Mouse (Mus musculus) hindbrain, embryonic 15.5 days (tissue): Measurements from ENCODE around the gene Lifr. TPM values are rescaled to one million over a fixed set of nuclear protein-coding genes. Genes with fewer than 3 reads are reported as not detected.

Experiments used
- ATAC-seq: fragments of 200-750 bp; cut with Nextera tagmentation; 2 replicates; pipeline ENCODE4 v1.8.0; 2017; ENCODE audit warnings: low read depth, moderate number of reproducible peaks, moderate TSS enrichment; ENCODE audit not compliant: low FRiP score
- H3K27ac ChIP-seq: fragments of 300-500 bp; sonication (generic); replicated peaks from 2 replicates; pipeline ENCODE4 v1.5.1; 2015; ENCODE audit warnings: mild to moderate bottlenecking, inconsistent platforms
- H3K27me3 ChIP-seq: fragments of 300-500 bp; sonication (generic); 2 replicates; pipeline ENCODE4 v1.6.1; 2015; ENCODE audit warnings: control low read depth, inconsistent platforms
- H3K36me3 ChIP-seq: fragments of 300-500 bp; sonication (generic); 2 replicates; pipeline ENCODE4 v1.6.1; 2015; ENCODE audit warnings: control low read depth, inconsistent platforms
- H3K4me1 ChIP-seq: fragments of 300-500 bp; sonication (generic); replicated peaks from 2 replicates; pipeline ENCODE4 v1.6.1; 2015; ENCODE audit warnings: control low read depth, inconsistent platforms
- H3K4me2 ChIP-seq: fragments of 300-500 bp; sonication (generic); 2 replicates; pipeline ENCODE4 v1.6.1; 2015; ENCODE audit warnings: moderate library complexity, mild to moderate bottlenecking, inconsistent platforms
- H3K4me3 ChIP-seq: fragments of 300-500 bp; sonication (generic); 2 replicates; pipeline ENCODE4 v1.5.1; 2015; ENCODE audit warnings: mild to moderate bottlenecking, inconsistent platforms
- H3K9ac ChIP-seq: fragments of 300-500 bp; sonication (generic); 2 replicates; pipeline ENCODE4 v1.6.1; 2015; ENCODE audit warnings: inconsistent platforms
- H3K9me3 ChIP-seq: fragments of 300-500 bp; sonication (generic); 2 replicates; pipeline ENCODE4 v1.6.1; 2016; ENCODE audit warnings: control low read depth, inconsistent platforms
- WGBS: fragments of 180-500 bp; shearing (Covaris S2); methylation state at CpG from one replicate; pipeline ENCODE4 v1.1.7; 2015; 5-methylcytosine and 5-hydroxymethylcytosine counted together
- polyA plus RNA-seq: library from polyadenylated mRNA; unstranded; fragments of >200 nt; fragmentation: Nextera tagmentation; extraction: Ambion mirVana; gene quantifications from 2 replicates; pipeline ENCODE4 v1.2.1, GENCODE M21; 2015

The Lifr gene
- polyA plus RNA-seq, 1 experiment from 2014 or later: 18.3 TPM

DNA sequence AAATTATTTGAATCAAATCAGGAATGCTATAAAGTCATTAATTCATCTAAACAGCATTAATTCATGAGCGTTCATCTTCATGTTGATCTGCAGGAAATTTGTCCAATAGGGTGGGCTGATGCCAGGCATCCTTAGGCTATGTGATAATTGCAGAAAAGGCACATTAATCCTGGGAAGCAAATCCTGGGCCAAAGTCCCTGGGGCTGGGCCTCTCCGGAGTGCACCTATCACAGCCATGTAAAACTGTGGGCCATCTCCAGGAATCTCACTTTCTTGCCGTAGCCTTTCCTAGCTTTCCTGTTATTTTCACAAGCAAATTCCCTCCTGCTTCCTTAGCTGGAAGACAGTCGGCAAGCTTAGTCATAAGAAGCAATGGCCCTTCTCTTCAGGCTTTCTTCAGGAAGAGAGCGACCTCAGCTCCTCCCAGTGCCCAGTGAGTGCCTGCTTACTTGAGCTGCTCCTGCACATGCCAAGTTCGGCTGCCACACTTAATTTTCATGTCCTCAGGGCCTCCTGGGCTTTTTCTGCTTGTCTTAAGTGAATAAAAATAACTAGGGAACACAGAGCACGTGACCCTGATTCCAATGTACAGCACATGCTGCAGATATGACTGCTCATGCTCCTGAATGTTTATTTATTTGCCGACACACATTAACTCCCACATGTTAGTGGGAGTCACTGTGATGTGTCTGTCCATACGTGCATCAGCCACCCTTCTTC lies 26.7 kb upstream of the Lifr start:
- no peak overlapping the region for H3K4me2 ChIP-seq
- no peak overlapping the region for H3K27ac ChIP-seq
- 62% methylated on average over 9 of the region's 9 CpGs for WGBS

DNA sequence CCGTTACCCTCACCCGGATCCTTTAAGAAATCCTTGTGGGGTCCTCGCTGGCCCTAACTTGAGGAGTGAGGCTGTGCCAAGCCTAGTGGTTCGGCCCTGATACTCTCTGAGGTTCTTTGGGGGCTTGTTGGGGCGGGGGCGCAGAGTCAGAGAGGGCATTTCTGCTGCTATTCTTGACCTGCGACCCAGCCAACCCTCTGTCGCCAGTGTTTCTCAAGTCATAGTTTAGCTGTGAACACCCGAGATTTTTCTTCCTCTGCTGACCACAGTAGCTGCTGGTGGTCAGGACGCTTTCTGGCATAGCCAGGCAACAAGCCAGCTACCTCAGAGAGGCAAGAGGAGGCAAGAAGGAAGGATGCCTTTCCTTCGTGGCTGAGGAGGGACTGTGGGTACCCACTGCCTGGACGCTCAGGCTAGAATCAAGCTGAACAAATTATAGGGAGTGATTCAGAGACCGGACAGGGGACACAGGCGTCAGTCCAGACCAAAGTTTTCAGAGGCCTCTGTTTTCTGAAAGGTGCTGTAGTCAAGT lies 25.4 kb upstream of the Lifr start:
- no peak for ATAC-seq
- Histone ChIP-seq H3K27me3 (no peaks in the 10 kb centered on the region), H3K4me3 (no peak overlapping the region), H3K4me2 (no peak overlapping the region), H3K36me3 (no peaks in the 10 kb centered on the region), H3K9ac (no peak overlapping the region), H3K27ac (no peak overlapping the region), H3K4me1 (peaks cover 12% of the 10 kb centered on the region; the same call in 1 of the 2 replicates), H3K9me3 (no peaks in the 10 kb centered on the region)
- 83% methylated on average over 14 of the region's 14 CpGs for WGBS

More for the DNA sequence above, 26.7 kb upstream of the Lifr start:
- no peak for ATAC-seq
- peaks cover 12% of the 10 kb centered on the region; the same call in 1 of the 2 replicates for H3K4me1 ChIP-seq
- H3K27me3 ChIP-seq: no peaks in the 10 kb centered on the region
- no peaks in the 10 kb centered on the region for H3K9me3 ChIP-seq
- no peak overlapping the region for H3K9ac ChIP-seq
- H3K36me3 ChIP-seq: no peaks in the 10 kb centered on the region
- H3K4me3 ChIP-seq: no peak overlapping the region

DNA sequence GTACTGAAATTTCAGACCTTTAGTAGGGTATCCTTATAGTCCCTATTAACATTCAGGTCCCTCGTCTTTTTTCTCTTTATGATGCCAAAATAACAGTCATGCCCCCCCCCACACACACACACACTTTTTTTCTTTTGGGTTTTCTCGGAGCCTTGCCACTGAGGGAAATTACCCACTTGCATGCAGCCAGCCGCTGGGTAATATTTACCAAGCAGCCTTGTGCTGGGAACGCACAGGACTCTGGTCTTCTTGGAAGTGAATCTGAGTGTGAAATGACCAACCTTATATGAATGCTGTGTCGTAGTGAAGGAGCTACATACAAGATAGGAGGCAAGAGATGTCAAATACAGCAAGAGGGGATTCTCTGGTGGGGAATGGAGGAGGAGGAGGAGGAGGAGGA lies 24.8 kb upstream of the Lifr start:
- Histone ChIP-seq H3K4me2 (no peak overlapping the region), H3K9me3 (no peaks in the 10 kb centered on the region), H3K4me1 (peaks cover 12% of the 10 kb centered on the region; the same call in 1 of the 2 replicates), H3K4me3 (no peak overlapping the region), H3K9ac (no peak overlapping the region), H3K36me3 (no peaks in the 10 kb centered on the region), H3K27ac (no peak overlapping the region), H3K27me3 (no peaks in the 10 kb centered on the region)
- ATAC-seq: no peak
- 90% methylated on average over 5 of the region's 5 CpGs for WGBS

DNA sequence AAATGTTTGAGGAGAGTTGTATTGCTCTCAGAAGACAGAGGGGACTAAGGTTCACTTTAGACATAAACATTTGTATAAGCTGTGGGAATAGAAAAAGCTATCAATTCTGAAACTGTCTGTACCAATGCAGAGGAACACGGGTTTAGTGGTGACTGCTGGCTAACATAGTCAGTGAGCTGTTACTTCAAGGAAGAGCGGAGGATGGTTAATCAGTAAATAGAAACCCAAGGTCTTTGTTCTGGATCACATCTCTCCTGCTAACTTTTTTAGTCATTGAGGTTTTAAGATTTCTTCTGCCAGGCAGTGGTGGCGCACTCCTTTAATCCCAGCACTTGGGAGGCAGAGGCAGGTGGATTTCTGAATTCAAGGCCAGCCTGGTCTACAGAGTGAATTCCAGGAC lies 23.7 kb upstream of the Lifr start:
- Histone ChIP-seq H3K4me3 (no peak overlapping the region), H3K27me3 (no peaks in the 10 kb centered on the region), H3K4me1 (peaks cover 19% of the 10 kb centered on the region), H3K9ac (no peak overlapping the region), H3K9me3 (no peaks in the 10 kb centered on the region), H3K36me3 (no peaks in the 10 kb centered on the region), H3K4me2 (no peak overlapping the region), H3K27ac (no peak overlapping the region)
- no peak for ATAC-seq
- 93% methylated on average over 3 of the region's 3 CpGs for WGBS

DNA sequence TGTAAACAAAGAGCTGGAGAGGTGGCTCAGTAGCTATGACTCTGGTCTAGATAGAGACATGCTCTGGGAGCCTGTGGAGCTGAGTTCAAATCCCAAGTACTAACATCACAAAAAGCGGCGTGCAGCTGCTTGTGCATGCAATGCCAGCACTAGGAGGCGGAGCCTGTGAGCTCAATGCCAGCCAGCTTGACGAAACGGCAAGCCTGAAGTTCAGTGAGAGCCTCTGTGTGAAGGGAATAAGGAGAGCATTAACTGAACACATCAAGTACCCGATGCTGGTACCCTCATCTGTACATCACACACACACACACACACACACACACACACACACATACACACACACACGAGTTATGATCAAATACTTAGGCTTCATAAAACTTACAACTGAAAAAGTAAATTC lies 21.0 kb upstream of the Lifr start:
- no peak overlapping the region for H3K4me2 ChIP-seq
- H3K4me3 ChIP-seq: no peak overlapping the region
- 50% methylated on average over 7 of the region's 7 CpGs for WGBS
- no peak overlapping the region for H3K27ac ChIP-seq
- H3K9ac ChIP-seq: no peak overlapping the region
- H3K4me1 ChIP-seq: peaks cover 8% of the 10 kb centered on the region
- H3K27me3 ChIP-seq: no peaks in the 10 kb centered on the region
- 0 out of 2 replicates have a peak, but pooled peaks have one; percentile 69 for ATAC-seq
- H3K9me3 ChIP-seq: no peaks in the 10 kb centered on the region
- H3K36me3 ChIP-seq: no peaks in the 10 kb centered on the region

DNA sequence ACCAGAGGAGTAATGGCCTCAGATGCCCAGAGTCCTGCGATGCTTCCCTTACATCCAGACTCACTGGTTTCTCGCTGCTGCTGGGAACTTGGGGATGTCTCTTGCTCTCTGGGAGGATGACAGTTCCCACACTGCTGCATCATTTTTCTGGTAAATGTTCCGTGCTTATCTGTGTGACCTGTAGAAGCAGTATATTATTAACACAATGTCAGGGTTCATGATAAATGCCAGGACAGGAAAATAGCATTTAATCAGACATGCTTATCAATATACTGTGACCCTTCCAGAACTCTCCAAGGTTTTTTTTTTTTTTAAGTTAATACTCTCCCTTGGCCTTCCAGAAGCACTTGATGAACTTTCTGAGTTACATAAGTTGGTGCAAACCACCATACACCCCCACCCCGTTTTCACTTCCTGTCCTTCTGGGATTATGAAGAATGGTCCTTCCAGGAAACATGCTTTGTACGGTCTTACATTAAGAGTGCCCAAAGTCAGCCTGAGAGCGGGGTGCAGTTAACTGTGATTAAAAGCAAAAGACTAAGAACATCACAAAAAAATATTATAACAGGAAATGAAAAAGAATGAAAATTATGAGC lies 20.1 kb upstream of the Lifr start:
- no peaks in the 10 kb centered on the region for H3K27me3 ChIP-seq

DNA sequence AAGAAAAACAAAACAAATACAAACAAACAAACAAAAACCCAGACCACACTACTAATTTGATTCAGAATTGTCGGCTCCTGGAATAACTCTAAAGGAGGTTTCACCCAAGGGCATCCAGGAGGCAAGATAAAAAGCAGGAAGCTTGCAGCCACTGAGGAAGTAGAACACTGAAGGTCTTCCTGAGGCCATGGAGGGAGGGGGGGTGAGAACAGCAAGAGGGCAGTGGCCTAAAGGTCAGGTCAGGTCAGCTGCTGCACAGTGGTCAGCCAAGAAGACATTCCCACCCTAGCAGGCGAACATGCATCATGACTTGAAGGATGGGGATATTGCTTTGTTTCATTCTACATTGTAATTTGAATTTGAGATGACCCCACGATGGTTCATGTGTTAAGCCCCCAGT lies 17.1 kb upstream of the Lifr start:
- H3K4me3 ChIP-seq: no peak overlapping the region
- WGBS: 63% methylated on average over 3 of the region's 3 CpGs
- ATAC-seq: no peak
- peaks cover 8% of the 10 kb centered on the region for H3K4me1 ChIP-seq
- H3K27ac ChIP-seq: no peak overlapping the region
- no peaks in the 10 kb centered on the region for H3K9me3 ChIP-seq
- no peaks in the 10 kb centered on the region for H3K27me3 ChIP-seq
- no peaks in the 10 kb centered on the region for H3K36me3 ChIP-seq
- H3K9ac ChIP-seq: no peak overlapping the region
- H3K4me2 ChIP-seq: no peak overlapping the region

More for the DNA sequence above, 20.1 kb upstream of the Lifr start:
- WGBS: 83% methylated on average over 6 of the region's 6 CpGs
- H3K9me3 ChIP-seq: no peaks in the 10 kb centered on the region
- H3K36me3 ChIP-seq: no peaks in the 10 kb centered on the region
- H3K4me1 ChIP-seq: peaks cover 8% of the 10 kb centered on the region
- no peak for ATAC-seq
- H3K27ac ChIP-seq: no peak overlapping the region
- H3K4me2 ChIP-seq: no peak overlapping the region
- H3K9ac ChIP-seq: no peak overlapping the region
- no peak overlapping the region for H3K4me3 ChIP-seq

DNA sequence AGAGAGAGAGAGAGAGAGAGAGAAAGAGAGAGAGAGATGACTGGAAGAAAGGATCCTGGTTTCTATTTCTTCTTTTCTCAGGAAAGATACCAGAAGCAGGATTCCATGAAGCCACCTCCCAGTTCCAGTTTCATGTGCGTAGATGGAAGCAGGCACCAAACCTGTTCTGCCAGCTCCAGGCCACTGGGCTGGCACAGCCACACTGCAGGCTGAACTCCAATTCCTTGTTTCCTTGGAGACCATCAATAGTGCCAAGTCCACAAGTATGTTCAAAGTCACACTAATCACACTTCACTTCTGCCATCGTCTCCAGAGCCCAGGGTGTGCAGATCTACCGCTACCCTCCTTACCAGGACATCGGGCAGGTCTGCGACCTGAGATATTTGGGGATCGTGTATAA lies 15.2 kb upstream of the Lifr start:
- Histone ChIP-seq H3K4me1 (peaks cover 8% of the 10 kb centered on the region), H3K4me2 (no peak overlapping the region), H3K4me3 (no peak overlapping the region), H3K9me3 (no peaks in the 10 kb centered on the region), H3K9ac (no peak overlapping the region), H3K27ac (no peak overlapping the region), H3K27me3 (no peaks in the 10 kb centered on the region), H3K36me3 (no peaks in the 10 kb centered on the region)
- ATAC-seq: peak; percentile 71; the same call in 1 of the 2 replicates
- 54% methylated on average over 6 of the region's 6 CpGs for WGBS

DNA sequence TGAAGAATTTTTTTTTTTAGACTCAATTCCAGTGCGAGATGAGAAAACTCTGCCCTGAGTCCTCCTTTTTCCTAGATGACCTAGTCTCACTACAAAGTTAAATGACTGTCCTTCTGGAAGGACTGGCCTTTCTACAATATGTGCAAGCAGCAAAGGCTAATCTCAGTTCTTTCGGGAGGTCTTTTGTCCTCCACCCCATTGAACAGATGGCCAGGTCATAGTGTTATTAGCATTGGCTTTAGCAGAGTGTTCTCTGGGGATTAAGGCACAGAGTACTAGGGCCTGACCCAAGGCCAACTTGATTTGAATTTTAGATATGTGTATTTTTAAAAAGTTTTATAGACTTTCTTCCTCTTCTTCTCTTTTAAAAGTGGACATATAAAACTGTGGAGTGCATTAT lies 12.1 kb upstream of the Lifr start:
- Histone ChIP-seq H3K4me3 (no peak overlapping the region), H3K9ac (no peak overlapping the region), H3K36me3 (no peaks in the 10 kb centered on the region), H3K27ac (no peak overlapping the region), H3K4me1 (no peaks in the 10 kb centered on the region), H3K9me3 (no peaks in the 10 kb centered on the region), H3K27me3 (no peaks in the 10 kb centered on the region), H3K4me2 (no peak overlapping the region)
- 42% methylated on average over 2 of the region's 2 CpGs for WGBS
- ATAC-seq: no peak

DNA sequence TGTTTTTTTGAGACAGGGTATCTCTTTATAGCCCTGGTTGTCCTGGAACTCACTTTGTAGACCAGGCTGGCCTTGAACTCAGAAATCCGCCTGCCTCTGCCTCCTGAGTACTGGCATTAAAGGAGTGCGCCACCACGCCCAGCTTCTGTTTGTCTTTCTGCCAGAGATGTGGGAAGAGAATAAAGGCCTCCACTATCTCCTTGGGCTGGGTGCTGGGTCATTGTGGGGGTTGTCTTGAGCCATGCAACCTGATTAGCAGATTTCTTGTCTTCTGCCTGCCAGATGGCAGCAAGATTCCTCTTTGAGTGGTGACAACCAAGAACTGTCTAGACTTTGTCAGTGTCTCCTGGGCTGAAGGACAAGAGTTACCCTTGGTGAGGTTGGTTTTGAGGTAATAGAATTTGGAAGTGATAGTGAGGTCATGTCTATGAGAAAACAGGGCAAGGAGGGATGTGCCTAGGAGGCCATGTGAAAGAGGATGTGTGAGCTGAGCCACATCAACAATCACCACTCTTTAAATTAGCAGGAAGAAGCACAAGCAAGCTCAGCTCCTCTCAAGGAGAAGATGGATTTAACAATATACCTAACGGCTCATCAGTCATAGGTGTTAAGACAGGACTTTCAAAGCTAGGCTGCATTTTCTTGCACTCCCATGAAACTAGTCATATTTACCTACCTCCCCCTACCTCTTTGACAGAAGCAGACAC lies 10.6 kb upstream of the Lifr start:
- Histone ChIP-seq H3K4me1 (no peaks in the 10 kb centered on the region), H3K4me3 (no peak overlapping the region), H3K9me3 (no peaks in the 10 kb centered on the region), H3K27me3 (no peaks in the 10 kb centered on the region), H3K27ac (no peak overlapping the region), H3K9ac (no peak overlapping the region), H3K36me3 (no peaks in the 10 kb centered on the region), H3K4me2 (no peak overlapping the region)
- WGBS: 94% methylated on average over 4 of the region's 4 CpGs
- no peak for ATAC-seq

DNA sequence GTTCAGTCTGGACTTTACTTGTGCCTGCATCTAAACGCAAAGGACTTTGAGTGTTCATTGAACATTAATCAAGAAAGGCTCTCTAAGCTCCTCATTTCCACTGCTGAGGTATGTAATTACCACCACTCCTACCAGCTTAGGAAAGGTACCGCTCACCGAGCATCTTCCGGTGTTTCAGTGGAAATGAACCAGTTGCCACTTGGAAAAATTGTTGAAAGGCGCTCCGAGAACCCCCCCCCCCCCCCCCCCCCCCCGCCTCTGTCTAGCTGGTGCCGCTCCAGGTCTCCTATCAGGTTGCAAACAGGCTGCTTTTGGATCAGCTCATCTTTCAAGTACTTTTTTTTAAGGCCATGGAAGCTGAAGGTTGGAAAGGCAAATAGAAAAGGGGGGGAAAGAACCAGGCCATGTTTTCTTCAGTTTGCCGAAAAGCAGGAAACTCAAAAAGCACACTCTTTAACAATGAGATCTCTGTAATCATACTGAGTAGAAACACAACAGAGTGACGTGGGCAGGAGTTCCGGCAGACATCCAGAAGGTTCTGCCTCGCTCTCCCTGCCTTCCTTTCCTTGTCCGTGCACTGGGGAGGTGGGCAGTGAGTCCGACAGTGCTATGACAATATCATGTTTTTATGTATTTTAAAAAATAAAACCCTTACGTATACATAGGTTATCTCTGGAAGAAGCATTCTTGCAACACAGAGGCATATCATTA lies 9.3 kb upstream of the Lifr start:
- Histone ChIP-seq H3K27ac (no peak overlapping the region), H3K9ac (no peak overlapping the region), H3K4me1 (no peaks in the 10 kb centered on the region), H3K4me3 (no peak overlapping the region), H3K36me3 (no peaks in the 10 kb centered on the region), H3K9me3 (no peaks in the 10 kb centered on the region), H3K27me3 (no peaks in the 10 kb centered on the region), H3K4me2 (no peak overlapping the region)
- ATAC-seq: no peak
- WGBS: 80% methylated on average over 15 of the region's 15 CpGs

DNA sequence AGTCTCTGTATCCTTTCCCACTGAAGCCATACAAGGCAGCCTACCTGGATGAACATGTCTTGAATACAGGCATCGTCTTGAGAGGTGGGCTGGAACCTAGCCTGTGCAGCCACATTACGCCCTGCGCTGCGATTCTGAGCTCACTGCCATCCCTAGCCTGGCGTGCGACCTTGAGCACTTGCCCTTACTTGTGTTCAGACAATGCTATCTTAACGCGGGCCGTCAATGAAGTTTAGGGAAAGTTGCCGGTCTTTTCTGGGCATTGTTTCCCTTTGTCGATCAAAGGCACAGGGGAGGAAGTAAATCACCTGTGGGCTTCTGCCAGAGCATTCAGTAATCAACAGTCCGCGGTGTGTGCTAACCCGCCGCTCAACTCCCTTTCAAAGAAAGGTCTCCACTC lies 8.6 kb upstream of the Lifr start:
- ATAC-seq: no peak
- Histone ChIP-seq H3K4me2 (no peak overlapping the region), H3K27ac (no peak overlapping the region), H3K36me3 (no peaks in the 10 kb centered on the region), H3K4me1 (no peaks in the 10 kb centered on the region), H3K4me3 (no peak overlapping the region), H3K27me3 (no peaks in the 10 kb centered on the region), H3K9ac (no peak overlapping the region), H3K9me3 (no peaks in the 10 kb centered on the region)
- 52% methylated on average over 15 of the region's 15 CpGs for WGBS
